Mouse (Mus musculus): Measurements from ENCODE around the gene Gm3045.

Gene Gm3045

DNA sequence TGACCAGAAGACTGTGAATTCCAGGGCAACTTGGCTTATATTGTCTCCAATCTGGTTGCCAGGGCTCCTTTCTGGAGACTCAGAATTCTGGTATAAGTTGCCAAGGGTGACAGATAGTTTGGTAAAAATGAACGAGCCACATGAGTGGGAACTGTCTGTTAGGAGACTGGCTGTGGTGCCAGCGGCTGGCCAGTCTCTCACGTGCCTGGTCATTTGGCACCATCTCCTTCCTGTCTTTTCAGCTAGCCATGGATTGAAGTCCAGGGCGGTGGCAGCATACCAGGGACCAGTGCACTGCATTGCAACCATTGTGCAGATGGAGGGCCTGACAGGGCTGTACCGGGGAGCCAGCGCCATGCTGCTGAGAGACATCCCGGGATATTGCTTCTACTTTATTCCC lies 36.9 kb downstream of the Gm3045 start:
- TF ChIP-seq GATA4 (IDR thresholded peaks at IDR 0.05; ENCODE audit: insufficient replicate concordance, low read length) = no peak

DNA sequence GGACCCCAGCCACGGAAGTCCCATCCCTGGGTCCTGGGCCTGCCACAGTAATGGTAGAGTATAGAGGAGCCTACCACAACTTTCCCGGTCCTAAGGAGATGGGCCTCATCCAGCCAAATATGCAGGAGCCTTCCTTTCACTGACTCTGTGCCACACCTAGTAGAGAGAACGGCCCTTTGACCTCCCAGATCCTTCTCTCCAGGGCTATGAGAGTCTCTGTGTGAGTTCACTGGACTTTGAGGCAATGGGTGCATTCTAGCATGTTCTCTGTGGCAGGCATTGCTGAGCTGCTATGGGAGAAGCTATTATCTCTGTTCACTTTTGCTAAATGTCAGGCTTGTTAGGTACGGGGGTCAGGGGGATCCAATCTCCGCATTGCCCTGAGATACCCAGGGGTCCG lies 37.4 kb downstream of the Gm3045 start:
- TF ChIP-seq GATA4 (IDR thresholded peaks at IDR 0.05; ENCODE audit: insufficient replicate concordance, low read length) = no peak

DNA sequence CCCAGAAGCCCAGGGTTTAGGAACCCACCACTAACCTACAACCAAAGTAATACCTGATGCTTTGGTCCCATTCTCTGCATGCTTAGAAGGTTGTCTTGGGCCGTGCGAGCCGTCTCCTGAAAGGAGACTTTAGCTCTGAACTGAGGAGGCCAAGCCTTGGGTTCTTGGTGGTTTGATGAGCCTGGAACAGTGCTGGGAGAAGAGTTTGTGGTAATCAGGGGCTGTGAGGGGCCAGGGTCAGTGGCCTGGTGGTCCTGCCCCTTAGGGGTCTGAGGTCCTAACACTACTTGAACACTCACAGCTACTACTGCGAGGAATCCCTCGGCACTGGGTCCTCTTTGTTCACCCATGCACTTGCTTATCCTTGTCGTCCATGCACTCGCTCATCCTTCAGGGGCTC lies 41.4 kb downstream of the Gm3045 start:
- TF ChIP-seq GATA4 (IDR thresholded peaks at IDR 0.05; ENCODE audit: insufficient replicate concordance, low read length) = no peak

DNA sequence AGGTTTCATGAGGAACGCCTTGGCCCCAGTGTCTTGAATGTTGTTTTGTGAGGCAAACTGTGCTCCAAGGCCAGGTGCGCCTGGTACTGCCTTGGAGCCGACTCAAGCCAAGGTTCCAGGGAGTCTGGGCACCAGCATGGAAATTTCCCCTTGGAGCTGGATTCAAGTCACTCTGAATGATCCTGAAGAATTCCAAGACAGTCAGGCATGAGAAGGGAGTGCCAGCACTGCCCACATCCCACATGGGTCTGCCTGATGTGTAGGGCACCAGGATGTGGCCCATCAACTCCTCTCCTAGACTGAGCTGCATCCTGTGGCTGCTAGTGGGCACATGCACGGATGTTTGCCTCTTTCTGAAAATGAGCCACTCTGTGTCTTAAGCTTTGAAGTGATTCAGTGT lies 42.1 kb downstream of the Gm3045 start:
- TF ChIP-seq GATA4 (IDR thresholded peaks at IDR 0.05; ENCODE audit: insufficient replicate concordance, low read length) = no peak

DNA sequence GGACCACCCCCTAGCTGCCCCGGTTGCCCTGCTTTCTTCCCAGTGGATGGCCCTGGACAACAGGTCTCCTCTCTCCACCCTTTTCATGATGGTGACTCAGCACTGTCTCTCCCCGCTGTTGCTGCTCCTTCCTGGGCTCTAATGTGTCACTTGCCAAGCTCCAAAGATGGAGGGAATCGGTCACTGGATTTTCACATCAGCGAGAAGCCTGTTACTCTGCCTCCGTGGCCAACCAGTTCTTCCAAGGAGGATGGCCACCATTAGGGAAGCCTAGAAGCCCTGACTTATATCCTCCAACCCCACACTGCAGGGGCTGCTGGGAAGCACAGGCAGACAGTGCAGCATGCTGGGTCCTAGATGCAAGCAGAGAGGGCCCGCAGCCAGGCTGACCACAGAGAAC lies 44.8 kb downstream of the Gm3045 start:
- TF ChIP-seq GATA4 (IDR thresholded peaks at IDR 0.05; ENCODE audit: insufficient replicate concordance, low read length) = no peak

DNA sequence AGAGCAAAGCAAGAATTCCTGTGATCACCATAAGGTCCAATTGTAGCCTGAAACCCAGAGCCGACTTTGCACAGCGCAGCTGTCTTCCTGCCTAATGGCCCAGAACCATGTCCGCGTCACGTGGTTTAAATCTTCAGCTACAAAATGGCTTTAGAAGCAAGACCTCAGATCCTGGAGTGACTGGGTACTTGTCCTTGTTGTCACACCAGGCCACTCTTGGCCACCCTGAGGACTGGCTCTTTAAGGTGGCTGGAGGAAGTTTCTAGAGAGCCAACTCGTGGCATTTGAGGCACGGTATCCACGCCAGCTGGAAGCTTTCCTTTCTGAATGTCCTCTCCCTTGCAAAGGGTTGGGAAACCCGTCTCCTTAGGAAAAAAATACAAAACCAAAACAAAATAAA lies 45.6 kb downstream of the Gm3045 start:
- TF ChIP-seq GATA4 (IDR thresholded peaks at IDR 0.05; ENCODE audit: insufficient replicate concordance, low read length) = no peak

DNA sequence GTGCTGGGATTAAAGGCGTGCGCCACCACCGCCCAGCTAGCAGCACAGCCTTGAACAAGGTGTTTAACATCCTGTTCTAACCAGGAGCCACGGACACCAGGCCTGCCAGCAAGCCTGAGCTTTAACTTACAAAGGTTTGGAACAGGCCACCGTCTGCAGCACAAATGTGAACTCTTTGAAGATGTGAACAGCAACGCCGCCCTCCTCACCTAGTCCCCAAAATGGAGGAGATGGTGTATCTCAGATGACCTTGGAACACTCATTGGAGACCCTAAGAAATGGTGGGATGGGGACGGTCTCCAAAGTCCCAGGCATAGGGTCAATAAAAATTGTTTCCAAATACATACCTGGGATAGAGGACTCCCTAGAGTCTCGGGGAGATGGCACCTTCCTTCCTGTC lies 46.3 kb downstream of the Gm3045 start:
- TF ChIP-seq GATA4 (IDR thresholded peaks at IDR 0.05; ENCODE audit: insufficient replicate concordance, low read length) = no peak

DNA sequence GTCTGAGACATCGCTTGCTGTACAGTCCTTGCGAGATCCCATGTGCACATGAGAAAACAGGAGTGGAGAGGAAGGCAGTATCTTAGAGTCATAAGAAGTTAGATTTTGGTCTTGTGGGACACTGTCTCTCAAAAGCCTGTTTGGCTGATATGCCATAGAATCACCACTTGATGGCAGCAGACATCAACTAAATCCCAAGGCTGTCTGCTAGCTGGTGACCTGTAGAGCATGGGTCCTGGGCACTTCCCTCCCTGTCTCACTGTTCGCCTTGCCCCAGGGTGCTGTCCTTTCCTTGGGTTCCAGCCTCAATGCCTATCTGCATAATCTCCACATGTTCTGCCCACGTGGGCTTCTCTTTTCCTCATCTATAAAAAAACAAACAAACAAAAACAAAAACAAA lies 49.0 kb downstream of the Gm3045 start:
- TF ChIP-seq GATA4 (IDR thresholded peaks at IDR 0.05; ENCODE audit: insufficient replicate concordance, low read length) = no peak

DNA sequence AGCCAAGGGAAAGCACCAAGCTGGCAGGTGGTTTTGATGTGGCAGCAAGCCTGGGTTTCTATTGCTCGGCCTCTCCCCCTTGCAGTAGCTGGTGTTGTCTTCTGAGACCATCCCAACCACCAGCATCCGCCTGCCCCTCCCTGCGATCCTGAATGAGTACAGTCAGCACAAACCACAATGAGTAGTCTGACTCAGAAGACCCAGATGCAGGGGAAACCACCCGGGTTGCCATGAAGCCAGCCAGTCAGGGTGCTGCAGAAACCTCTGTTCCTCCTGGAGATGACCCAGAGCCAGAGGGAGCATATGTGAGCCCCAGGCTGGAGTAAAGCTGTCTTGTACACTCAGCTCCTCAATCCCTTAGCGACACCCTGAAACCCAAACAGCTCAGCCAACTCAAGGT lies 50.4 kb downstream of the Gm3045 start:
- TF ChIP-seq GATA4 (IDR thresholded peaks at IDR 0.05; ENCODE audit: insufficient replicate concordance, low read length) = no peak

DNA sequence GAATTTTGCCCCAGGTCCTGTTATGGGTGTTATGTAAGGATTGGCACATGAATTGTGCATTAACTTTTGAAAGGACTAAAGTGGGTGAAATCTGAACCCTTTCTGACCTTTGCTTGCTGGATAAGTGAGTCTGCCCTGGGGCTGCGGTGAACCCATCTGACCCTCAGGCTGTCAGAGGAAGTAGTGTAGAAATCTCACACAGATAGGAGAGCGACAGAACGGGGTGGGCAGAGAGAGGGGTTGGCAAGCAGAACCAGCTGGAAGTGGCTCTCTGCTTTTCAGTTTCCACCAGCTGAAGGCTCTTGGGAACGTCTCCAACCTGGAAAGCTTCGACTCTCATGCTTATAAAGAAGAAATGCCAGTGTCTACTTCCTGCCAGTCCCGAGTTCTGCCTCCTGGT lies 50.9 kb downstream of the Gm3045 start:
- no peak for TF ChIP-seq GATA4 (IDR thresholded peaks at IDR 0.05; ENCODE audit: insufficient replicate concordance, low read length)

DNA sequence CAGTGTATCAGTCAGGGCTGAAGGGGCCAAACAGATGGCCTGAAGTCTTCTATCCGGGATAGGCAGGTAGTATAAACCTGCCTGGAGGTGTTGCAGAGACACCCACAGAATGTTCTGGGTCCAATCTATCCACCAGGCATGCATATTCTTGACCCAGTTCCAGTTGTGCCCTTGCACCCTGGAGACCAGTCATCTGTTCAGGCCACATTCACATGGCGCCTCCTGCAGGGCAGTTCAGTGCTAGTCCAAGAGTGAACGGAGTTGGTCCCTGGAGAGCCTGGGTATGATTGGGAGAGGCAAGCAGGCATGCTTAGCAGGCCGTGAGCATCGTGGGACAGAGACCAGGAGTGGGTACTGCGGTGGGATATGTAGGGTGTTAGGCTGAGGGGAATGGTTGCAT lies 51.6 kb downstream of the Gm3045 start:
- no peak for TF ChIP-seq GATA4 (IDR thresholded peaks at IDR 0.05; ENCODE audit: insufficient replicate concordance, low read length)

DNA sequence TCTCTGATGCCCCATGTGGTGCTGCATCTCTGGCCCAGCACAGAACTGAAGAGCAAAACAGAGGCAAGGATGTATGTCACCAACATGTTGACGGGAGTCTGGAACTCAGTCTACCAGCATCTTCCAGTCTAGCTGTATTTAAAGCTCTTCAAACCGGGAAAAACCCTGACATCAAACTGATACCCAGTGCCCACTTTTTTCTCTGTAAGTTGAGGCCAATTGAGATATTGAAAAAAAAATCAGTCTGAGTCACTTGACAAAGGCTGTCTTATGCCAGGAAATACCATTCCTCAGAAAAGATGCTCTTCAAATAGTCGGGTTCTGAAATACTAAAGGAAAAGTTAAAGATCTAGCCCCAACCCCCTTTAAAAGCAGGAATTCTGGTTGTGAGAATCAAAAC lies 55.8 kb downstream of the Gm3045 start, which contains the start of gene Il9:
Gene Il9, minus strand, starts transcription at position 101 of the 400 bp plus-strand sequence.
- TF ChIP-seq GATA4 (IDR thresholded peaks at IDR 0.05; ENCODE audit: insufficient replicate concordance, low read length) = no peak
